Mouse (Mus musculus) retina, postnatal 1 day (tissue): ENCODE data around the gene Gen1.
A peak's percentile ranks its signal among the peaks of the same experiment; 100 is the strongest.

Experiments
- DNase-seq: peaks from one replicate; pipeline ENCODE4 v3.0.0-alpha.2; 2012

Gen1 gene

GRCm38 (mm10) chr12:11265382-11266281 lies at the start of gene Gen1, which contains the start of gene Smc6:
Gen1 (minus strand) TSS chr12:11265801.
Smc6 (plus strand) TSS chr12:11265886.
- peak; percentile 99 for DNase-seq

GRCm38 (mm10) chr12:11313840-11314239 lies 48.2 kb upstream of the Gen1 start:
- no peak for DNase-seq

DNA sequence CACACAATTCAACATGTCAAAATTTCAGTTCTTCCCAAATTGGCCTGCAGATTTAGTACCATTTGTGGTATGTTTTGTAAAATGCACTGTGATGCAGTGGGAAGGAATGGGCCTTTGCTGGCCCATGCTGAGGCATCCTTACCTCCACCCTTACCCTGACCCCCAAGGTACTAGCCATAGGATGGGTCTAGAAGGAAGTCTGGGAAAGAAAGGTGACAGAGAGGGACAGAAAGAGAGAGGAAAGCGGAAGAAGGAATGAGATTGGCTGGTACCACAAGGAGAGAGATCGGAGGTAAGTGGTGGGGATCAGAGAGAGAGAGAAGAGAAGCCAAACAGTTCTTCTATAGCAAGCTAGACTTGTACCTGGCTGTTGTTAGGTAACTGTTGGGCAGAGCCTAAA lies 45.5 kb upstream of the Gen1 start:
- DNase-seq, result no peak

DNA sequence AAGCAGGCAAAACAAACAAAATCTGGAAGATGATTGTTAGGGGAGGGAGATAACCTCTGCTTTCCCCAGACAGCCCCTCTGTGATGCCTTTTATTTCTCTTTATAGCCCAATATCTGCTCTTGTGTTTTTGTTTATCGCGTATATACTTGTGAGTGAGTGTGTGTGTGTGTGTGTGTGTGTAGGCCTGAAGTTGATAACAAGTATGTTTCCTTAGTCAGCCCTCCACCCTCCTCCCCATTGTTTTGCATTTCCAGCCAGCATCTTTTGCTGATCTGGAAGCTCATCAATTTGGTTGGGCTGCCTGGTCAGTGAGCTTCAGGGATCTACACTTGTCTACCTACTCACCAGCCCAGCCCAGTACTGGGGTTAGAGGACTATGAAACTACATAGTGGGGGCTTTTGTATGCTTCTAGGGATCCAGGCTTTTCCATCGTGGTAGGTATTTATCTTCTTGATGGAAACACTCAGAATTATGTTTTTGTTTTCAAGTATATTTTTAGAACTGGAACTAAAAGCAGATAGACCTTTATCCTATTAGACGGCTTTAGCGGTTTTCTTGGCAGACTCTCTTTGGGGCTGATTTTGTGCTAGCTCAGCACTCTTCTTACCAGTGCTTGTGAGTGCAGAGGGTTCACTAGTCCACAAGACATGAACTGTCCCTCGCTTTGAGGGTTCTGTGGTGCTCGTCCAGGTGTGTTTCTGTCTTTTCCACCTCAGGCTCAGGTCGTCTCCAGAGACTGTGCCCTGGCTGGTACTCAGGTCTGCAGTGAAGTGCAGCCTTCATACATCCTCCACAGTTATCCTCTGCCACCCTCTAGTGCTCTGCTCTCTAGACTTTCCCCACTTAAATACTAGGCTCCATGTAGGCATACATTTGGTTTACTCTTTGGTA lies 41.4 kb upstream of the Gen1 start:
- no peak for DNase-seq

DNA sequence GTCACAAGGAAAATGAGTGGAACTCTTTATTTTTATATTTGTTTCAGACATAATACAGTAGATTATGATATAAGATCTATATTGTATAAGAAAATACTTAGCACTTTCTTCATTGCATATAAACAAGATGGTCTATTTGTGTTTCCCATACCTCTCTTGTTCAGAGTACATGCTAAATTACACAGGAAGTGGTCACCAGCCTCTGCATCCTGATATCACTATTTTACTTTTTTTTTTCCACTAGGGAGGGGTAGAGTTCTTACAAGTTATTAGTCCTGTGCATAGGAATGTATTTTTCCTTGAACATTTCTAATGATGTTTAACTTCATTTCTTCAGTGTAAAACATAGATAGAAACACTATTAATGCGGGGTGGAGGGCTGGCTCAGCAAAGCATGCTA lies 35.3 kb upstream of the Gen1 start:
- no peak for DNase-seq

GRCm38 (mm10) chr12:11286382-11286781 lies 20.8 kb upstream of the Gen1 start:
- DNase-seq, result no peak

- DNase-seq, result no peak
Measured at GRCm38 (mm10) chr12:11281584-11281983, 16.0 kb upstream of the Gen1 start.

DNA sequence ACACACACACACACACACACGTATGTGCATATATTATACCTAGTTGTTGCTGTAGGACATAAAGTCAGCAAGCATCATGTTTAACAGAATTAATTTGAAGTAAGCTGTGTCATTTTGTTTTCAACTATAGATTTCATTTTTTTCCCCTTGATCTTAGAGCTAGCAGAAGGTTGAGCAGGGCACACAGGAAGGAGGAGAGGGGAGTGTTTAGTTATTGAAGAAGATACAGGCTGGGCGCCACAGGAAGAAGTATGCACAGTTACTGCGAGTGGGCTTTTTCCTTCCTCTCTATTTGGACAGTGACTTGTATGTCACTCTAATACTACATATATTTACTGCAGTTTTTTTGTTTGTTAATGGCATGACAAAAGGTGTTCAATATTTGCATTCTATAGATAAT lies 14.3 kb upstream of the Gen1 start:
- no peak for DNase-seq

GRCm38 (mm10) chr12:11277207-11277606 lies 11.6 kb upstream of the Gen1 start:
- DNase-seq, result no peak

- DNase-seq, result no peak
Measured at GRCm38 (mm10) chr12:11276632-11277031, 11.0 kb upstream of the Gen1 start.

DNA sequence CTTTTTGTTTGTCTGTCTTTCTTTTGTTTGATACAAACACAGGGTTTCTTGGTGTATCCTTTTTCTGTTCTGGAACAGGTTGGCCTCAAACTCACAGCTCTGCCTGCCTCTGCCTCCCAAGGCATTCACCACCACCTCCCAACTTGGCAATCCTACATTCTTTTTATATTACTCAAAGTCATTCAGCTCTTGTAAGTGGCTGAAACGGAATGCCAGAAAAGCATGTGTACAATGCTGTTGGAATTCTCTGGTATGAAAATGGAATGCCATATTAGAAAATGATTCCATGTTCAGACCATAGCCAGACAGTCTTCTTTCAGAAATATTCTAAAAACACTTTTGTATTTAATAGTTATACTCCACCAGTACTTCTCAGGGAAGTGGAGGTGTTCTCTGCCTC lies 7.6 kb upstream of the Gen1 start:
- no peak for DNase-seq

DNA sequence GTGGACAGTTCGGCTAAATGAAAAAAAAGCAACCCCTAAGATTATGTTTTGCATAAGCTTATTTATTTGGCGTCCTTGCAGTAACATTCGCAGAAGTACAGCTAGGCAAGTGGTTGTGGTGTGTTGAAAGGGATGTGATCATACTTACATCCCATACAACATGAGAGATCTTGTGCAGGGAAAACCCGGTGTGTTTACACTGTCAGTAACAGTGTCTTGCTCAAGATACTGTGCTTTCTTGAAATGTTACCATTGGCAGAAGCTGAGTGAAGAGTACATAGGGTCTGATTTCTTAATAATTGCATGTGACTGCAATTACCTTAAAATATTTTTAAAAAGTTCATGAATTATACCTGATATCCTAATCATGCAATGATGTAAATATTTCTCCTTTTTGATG lies 7.0 kb upstream of the Gen1 start:
- no peak for DNase-seq

DNA sequence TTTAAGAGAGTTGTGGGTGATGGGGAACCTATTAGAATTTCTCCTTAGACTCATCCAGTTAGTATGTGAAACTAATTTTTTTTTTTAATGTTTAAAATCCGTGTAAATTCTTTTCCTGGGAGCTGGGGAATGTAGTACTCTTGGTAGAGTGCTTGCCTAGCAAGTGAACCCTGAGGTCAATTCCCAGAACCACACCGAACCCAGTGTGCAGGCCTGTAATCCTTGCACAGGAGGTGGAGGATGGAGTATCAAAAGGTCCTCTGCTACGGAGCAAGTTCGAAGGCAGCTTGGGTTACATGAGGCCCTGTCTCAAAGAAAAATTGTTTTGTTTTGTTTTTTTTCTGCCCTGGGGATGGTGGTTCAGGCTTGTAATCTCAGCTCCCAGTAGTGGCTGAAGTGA lies 1.4 kb upstream of the Gen1 start:
- DNase-seq, result peak; percentile 12

DNA sequence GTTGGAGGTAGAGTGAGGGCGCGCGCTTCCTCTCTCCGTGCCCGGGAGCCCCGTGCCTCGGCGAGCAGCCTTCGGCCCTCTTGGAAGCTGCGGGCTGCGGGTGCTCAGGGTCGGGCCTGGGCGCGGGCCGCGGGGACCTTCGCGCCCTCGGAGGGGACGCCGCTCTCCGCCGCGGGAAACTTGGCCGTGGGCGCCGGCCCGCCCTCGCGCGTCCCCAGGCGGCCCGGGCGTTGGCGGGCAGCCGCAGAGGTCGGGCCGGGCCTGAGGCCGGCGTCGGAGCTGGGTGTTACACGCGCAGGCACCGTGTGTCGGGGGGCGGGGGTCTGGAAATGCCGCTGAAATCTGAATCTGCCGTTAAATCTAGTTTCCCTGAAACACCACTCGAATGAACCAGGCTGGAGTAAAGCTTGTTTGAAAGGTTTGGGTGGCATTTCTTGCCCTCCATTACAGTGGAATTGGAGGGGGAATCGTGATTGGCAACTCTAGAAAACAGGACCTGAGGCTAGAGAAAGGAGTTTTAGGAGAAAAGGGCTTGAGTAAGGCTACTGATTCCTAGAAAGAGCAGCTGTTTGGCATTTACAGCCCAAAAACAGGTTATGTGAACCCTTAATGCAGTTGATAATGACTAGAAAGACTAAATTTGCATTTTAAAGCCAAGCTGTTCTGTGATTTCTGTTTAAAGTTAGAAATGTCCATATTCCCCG lies 833 bp upstream of the Gen1 start:
- no peak for DNase-seq

DNA sequence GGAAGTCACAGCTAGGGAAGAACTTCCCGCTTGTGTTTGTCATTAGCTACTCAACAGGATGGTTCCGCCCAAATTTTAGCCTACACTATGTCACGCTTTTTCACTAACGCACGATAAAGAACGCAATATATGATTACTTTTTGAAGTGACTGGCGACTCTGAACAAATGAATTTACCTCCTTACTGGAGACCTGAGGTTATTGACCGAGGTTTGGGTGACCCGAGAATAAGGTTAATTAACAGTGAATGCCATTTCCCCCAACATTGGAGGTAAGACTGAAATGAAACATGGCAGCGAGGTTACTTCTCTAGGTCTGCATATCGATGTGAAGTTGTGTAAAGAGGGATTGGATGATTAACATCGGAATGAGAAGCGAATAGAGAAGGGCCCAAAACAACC lies 706 bp downstream of the Gen1 start:
- DNase-seq, result peak; percentile 11

DNA sequence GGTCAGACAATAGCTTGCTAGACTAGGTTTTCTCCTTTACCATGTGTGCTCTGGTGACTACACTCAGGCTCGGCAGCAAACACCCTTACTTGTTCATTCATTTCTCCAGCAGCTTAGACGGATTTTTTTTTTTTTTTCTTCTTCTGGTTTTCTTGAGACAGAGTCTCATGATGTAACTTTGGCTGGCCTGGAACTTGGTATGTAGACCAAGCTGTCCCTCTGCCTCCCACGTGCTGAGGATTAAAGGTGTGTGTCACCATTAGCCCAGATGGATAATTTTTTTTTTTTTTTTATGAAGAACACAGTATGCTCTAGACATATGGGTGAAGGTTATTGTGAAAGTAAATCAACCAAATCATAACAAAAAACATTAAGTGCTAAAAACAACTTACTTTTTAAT lies 15.3 kb downstream of the Gen1 start:
- no peak for DNase-seq

DNA sequence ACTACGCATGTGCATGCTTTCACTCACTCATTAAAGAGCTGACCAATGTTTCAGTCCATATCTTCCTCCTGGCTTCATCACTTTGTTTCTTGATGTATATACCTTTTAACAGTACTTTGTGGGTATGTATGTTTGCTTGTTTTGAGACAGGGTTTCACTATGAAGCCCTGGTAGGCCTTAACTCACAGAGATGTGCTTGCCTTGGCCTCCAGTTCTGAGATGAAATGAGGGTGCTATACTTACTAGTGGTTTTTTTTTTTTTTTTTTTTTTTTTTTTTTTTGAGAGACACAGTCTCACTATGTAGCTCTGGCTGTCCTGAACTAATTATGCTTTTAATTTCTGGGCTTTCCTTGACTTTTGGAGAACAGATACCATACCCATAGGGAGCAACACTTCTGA lies 18.1 kb downstream of the Gen1 start:
- DNase-seq, result no peak

DNA sequence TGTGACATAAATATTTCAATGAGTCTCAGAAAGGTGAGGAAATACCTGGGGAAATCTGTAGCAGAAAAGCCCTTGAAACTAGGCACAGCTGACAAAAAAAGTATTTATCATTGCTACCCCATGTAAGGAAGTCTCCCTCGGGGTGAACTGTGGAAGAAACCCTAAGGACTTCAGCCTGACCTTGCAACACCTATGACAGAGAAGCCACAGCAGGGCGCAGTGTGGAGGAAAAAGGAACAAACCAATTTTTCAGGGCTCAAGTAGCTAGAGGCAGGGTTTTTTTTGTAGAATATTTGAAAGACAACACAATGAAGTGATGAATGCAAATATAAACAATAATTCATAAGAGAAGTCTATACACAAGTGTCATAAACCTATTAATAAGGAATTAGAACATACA lies 29.6 kb downstream of the Gen1 start:
- DNase-seq, result no peak

DNA sequence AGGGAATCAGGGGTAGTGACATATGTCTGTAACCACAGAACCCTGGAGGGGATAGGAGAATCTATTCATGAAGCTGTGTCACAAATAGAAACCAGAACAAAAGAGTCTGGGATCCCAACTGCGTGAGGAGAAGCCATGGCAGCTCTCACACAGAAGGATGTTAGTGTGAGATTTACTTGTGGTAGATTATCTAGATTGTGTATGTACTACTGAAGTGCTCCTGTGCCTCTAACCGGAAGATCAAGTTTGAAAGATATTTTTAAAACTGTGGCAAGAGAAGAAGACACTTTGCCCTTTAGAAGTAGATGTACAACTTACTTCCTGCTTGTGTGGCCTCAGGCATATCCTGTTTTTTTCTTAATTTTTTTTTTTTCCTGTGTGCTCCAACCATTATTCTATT lies 35.3 kb downstream of the Gen1 start:
- DNase-seq, result no peak

GRCm38 (mm10) chr12:11226529-11227268 lies 38.9 kb downstream of the Gen1 start:
- no peak for DNase-seq

DNA sequence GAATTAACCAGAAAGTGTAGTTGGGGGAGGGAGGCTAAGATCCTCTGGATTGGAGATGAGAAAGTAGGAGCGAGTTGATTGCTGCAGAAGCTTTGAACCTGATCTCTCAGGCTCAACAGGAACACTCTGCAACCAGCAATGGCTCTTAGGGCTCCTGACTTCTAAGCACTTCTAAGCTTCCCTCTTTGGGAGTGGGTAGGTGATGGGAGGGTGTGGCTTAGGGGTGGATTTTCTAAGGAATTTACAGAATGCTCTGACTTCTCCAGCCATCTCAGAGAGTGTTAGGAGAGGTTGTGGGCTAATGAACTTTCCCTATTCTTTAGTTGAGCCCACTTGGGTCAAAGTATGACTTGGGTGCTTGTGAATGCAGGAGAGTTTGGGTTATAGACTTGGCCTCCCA lies 39.5 kb downstream of the Gen1 start:
- no peak for DNase-seq

- no peak for DNase-seq
Measured at GRCm38 (mm10) chr12:11224722-11225121, 40.9 kb downstream of the Gen1 start.

DNA sequence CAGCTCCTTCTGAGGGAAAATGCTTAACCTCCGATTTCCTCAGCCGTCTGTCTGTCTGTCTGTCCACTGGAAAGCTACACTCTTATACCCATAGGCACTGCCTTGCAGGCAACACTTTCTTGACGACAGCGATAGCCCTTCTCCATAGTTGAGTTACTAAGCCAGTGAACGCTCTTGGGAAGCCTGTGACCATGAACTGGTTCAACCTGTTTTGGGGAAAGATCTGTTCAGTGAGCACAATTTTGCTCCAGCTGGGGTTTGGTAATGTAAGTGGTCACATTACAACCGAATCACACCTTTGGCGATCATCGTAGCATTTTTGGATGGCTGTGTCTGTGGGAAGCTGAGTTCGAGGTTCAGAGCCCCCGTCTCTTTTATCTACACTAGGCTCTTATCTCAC lies 42.5 kb downstream of the Gen1 start:
- DNase-seq, result no peak
